Mouse (Mus musculus) forebrain, embryonic 12.5 days (tissue): ENCODE data around the gene Gm49318. TPM values are rescaled to one million over a fixed set of nuclear protein-coding genes. Genes with fewer than 3 reads are reported as not detected.

Experiments used
- ATAC-seq: fragments of 200-750 bp; cut with Nextera tagmentation; 2 replicates; pipeline ENCODE4 v1.8.0; 2017; ENCODE audit warnings: moderate TSS enrichment; ENCODE audit not compliant: low FRiP score
- H3K27ac ChIP-seq: fragments of 300-500 bp; sonication (generic); 2 replicates; pipeline ENCODE4 v1.5.1; 2016; ENCODE audit warnings: mild to moderate bottlenecking
- H3K27me3 ChIP-seq: fragments of 300-500 bp; sonication (generic); 2 replicates; pipeline ENCODE4 v1.6.1; 2016; ENCODE audit warnings: mild to moderate bottlenecking
- H3K36me3 ChIP-seq: fragments of 300-500 bp; sonication (generic); replicated peaks from 2 replicates; pipeline ENCODE4 v1.6.1; 2016; ENCODE audit warnings: mild to moderate bottlenecking
- H3K4me1 ChIP-seq: fragments of 300-500 bp; sonication (generic); 2 replicates; pipeline ENCODE4 v1.6.1; 2016
- H3K4me2 ChIP-seq: fragments of 300-500 bp; sonication (generic); 2 replicates; pipeline ENCODE4 v1.6.1; 2016; ENCODE audit warnings: mild to moderate bottlenecking, moderate library complexity
- H3K4me3 ChIP-seq: fragments of 300-500 bp; sonication (generic); replicated peaks from 2 replicates; pipeline ENCODE4 v1.5.1; 2016; ENCODE audit warnings: mild to moderate bottlenecking
- H3K9ac ChIP-seq: fragments of 300-500 bp; sonication (generic); 2 replicates; pipeline ENCODE4 v1.6.1; 2016; ENCODE audit warnings: mild to moderate bottlenecking
- H3K9me3 ChIP-seq: fragments of 300-500 bp; sonication (generic); 2 replicates; pipeline ENCODE4 v1.6.1; 2016
- WGBS: fragments of 180-500 bp; shearing (Covaris S2); methylation state at CpG from one replicate; pipeline ENCODE4 v1.1.7; 2016; 5-methylcytosine and 5-hydroxymethylcytosine counted together
- polyA plus RNA-seq: library from polyadenylated mRNA; unstranded; fragments of >200 nt; fragmentation: Nextera tagmentation; extraction: Ambion mirVana; gene quantifications from 2 replicates; pipeline ENCODE4 v1.2.1, GENCODE M21; 2016

The Gm49318 gene
- polyA plus RNA-seq, 1 experiment from 2014 or later = not detected

- H3K4me2 ChIP-seq = no peak overlapping the region
- WGBS = 91% methylated on average over 5 of the region's 5 CpGs
- H3K36me3 ChIP-seq = peaks cover 87% of the 10 kb centered on the region
- no peaks in the 10 kb centered on the region for H3K27me3 ChIP-seq
- no peak overlapping the region; the same call in 1 of the 2 replicates for H3K9ac ChIP-seq
- H3K9me3 ChIP-seq = no peaks in the 10 kb centered on the region
- no peak overlapping the region for H3K27ac ChIP-seq
- no peak overlapping the region for H3K4me3 ChIP-seq
- no peaks in the 10 kb centered on the region for H3K4me1 ChIP-seq
- no peak for ATAC-seq
These were observed 60.0 kb downstream of the Gm49318 start for GRCm38 (mm10) chr9:22011055-22011454.

- Histone ChIP-seq H3K9ac (no peak overlapping the region), H3K4me1 (peaks cover 29% of the 10 kb centered on the region), H3K4me3 (no peak overlapping the region), H3K36me3 (peaks cover 57% of the 10 kb centered on the region), H3K9me3 (no peaks in the 10 kb centered on the region), H3K27ac (no peak overlapping the region), H3K27me3 (no peaks in the 10 kb centered on the region), H3K4me2 (peak overlapping the region; percentile 85; the same call in 1 of the 2 replicates)
- WGBS = 95% methylated on average over 12 of the region's 12 CpGs
- no peak for ATAC-seq
These were observed 66.5 kb downstream of the Gm49318 start for GRCm38 (mm10) chr9:22004546-22004945.

GRCm38 (mm10) chr9:22003163-22003554, 67.9 kb downstream of the Gm49318 start:
- Histone ChIP-seq H3K4me3 (peak overlapping the region; percentile 66), H3K27ac (peak overlapping the region; percentile 63), H3K27me3 (no peaks in the 10 kb centered on the region), H3K4me2 (peak overlapping the region; percentile 85), H3K9me3 (no peaks in the 10 kb centered on the region), H3K36me3 (peaks cover 45% of the 10 kb centered on the region), H3K9ac (peak overlapping the region; percentile 80), H3K4me1 (peaks cover 29% of the 10 kb centered on the region)
- WGBS = under 1% methylated on average over 18 of the region's 18 CpGs
- no peak; the same call in 1 of the 2 replicates for ATAC-seq

GRCm38 (mm10) chr9:22002194-22003162, 68.6 kb downstream of the Gm49318 start, which contains the start of the genes Ccdc151 and Prkcsh:
Gene Ccdc151, minus strand, starts transcription at chr9:22002634.
Gene Prkcsh, plus strand, starts transcription at chr9:22002806.
- H3K4me3 ChIP-seq = peak within 1 kb of the TSS; percentile 66
- peaks cover 38% of the 10 kb centered on the region for H3K36me3 ChIP-seq
- H3K27ac ChIP-seq = peak within 1 kb of the TSS; percentile 78
- peak within 1 kb of the TSS; percentile 80 for H3K9ac ChIP-seq
- no peaks in the 10 kb centered on the region for H3K27me3 ChIP-seq
- no peaks in the 10 kb centered on the region for H3K9me3 ChIP-seq
- 5% methylated on average over 57 of the region's 57 CpGs for WGBS
- H3K4me2 ChIP-seq = peak within 1 kb of the TSS; percentile 85
- peaks cover 29% of the 10 kb centered on the region for H3K4me1 ChIP-seq
- peak; percentile 99 for ATAC-seq

GRCm38 (mm10) chr9:22001633-22002032, 69.4 kb downstream of the Gm49318 start:
- no peak overlapping the region for H3K27ac ChIP-seq
- no peak overlapping the region for H3K9ac ChIP-seq
- no peaks in the 10 kb centered on the region for H3K9me3 ChIP-seq

GRCm38 (mm10) chr9:22000296-22000695, 70.8 kb downstream of the Gm49318 start:
- H3K9ac ChIP-seq = no peak overlapping the region
- no peak overlapping the region for H3K27ac ChIP-seq
- H3K4me2 ChIP-seq = no peak overlapping the region
- WGBS = 97% methylated on average over 6 of the region's 6 CpGs
- no peaks in the 10 kb centered on the region for H3K27me3 ChIP-seq
- peaks cover 29% of the 10 kb centered on the region for H3K4me1 ChIP-seq
- H3K9me3 ChIP-seq = no peaks in the 10 kb centered on the region
- H3K4me3 ChIP-seq = no peak overlapping the region
- no peak for ATAC-seq
- H3K36me3 ChIP-seq = peaks cover 16% of the 10 kb centered on the region

More at GRCm38 (mm10) chr9:22001633-22002032, 69.4 kb downstream of the Gm49318 start:
- H3K4me2 ChIP-seq = peak overlapping the region; percentile 79
- H3K36me3 ChIP-seq = peaks cover 29% of the 10 kb centered on the region
- no peak for ATAC-seq
- WGBS = 86% methylated on average over 4 of the region's 4 CpGs
- 0 out of 2 replicates have a peak overlapping the region, but pooled peaks have one; percentile 66 for H3K4me3 ChIP-seq
- no peaks in the 10 kb centered on the region for H3K27me3 ChIP-seq
- H3K4me1 ChIP-seq = peaks cover 29% of the 10 kb centered on the region

- Histone ChIP-seq H3K9me3 (no peaks in the 10 kb centered on the region), H3K9ac (no peak overlapping the region), H3K27me3 (peaks cover 29% of the 10 kb centered on the region), H3K4me1 (no peaks in the 10 kb centered on the region), H3K27ac (no peak overlapping the region), H3K36me3 (no peaks in the 10 kb centered on the region), H3K4me2 (no peak overlapping the region), H3K4me3 (no peak overlapping the region)
- 94% methylated on average over 3 of the region's 3 CpGs for WGBS
- ATAC-seq = no peak
These were observed 74.7 kb downstream of the Gm49318 start for GRCm38 (mm10) chr9:21996178-21996867.

GRCm38 (mm10) chr9:21992227-21992626, 78.8 kb downstream of the Gm49318 start:
- peaks cover 70% of the 10 kb centered on the region for H3K27me3 ChIP-seq
- H3K36me3 ChIP-seq = no peaks in the 10 kb centered on the region
- peaks cover 31% of the 10 kb centered on the region for H3K4me1 ChIP-seq
- no peak overlapping the region for H3K9ac ChIP-seq
- H3K4me2 ChIP-seq = no peak overlapping the region
- no peak overlapping the region for H3K27ac ChIP-seq
- no peak for ATAC-seq
- 77% methylated on average over 4 of the region's 4 CpGs for WGBS
- no peak overlapping the region for H3K4me3 ChIP-seq
- H3K9me3 ChIP-seq = no peaks in the 10 kb centered on the region

GRCm38 (mm10) chr9:21989230-21990110, 81.6 kb downstream of the Gm49318 start, which contains the start of gene Rgl3:
Gene Rgl3, minus strand, starts transcription at chr9:21989446.
- no peak within 1 kb of the TSS for H3K27ac ChIP-seq

GRCm38 (mm10) chr9:21988421-21989101, 82.5 kb downstream of the Gm49318 start:
- no peak for ATAC-seq

More at GRCm38 (mm10) chr9:21989230-21990110, 81.6 kb downstream of the Gm49318 start, which contains the start of gene Rgl3:
- H3K4me2 ChIP-seq = peak within 1 kb of the TSS; percentile 68
- peaks cover 34% of the 10 kb centered on the region for H3K4me1 ChIP-seq
- peaks cover 93% of the 10 kb centered on the region for H3K27me3 ChIP-seq
- WGBS = under 1% methylated on average over 42 of the region's 42 CpGs
- H3K9me3 ChIP-seq = no peaks in the 10 kb centered on the region
- peak within 1 kb of the TSS; percentile 42 for H3K4me3 ChIP-seq
- no peaks in the 10 kb centered on the region for H3K36me3 ChIP-seq
- ATAC-seq = 0 out of 2 replicates have a peak, but pooled peaks have one; percentile 14
- peak within 1 kb of the TSS; percentile 53 for H3K9ac ChIP-seq

More at GRCm38 (mm10) chr9:21988421-21989101, 82.5 kb downstream of the Gm49318 start:
- H3K27me3 ChIP-seq = peaks cover 94% of the 10 kb centered on the region
- H3K36me3 ChIP-seq = no peaks in the 10 kb centered on the region
- peak overlapping the region; percentile 42 for H3K4me3 ChIP-seq
- H3K9ac ChIP-seq = peak overlapping the region; percentile 53
- no peaks in the 10 kb centered on the region for H3K9me3 ChIP-seq
- 1% methylated on average over 32 of the region's 32 CpGs for WGBS
- peaks cover 34% of the 10 kb centered on the region for H3K4me1 ChIP-seq
- peak overlapping the region; percentile 68 for H3K4me2 ChIP-seq
- no peak overlapping the region for H3K27ac ChIP-seq
